Mouse (Mus musculus) CH12.LX (cell line): ENCODE data around the gene Mospd3. TPM values are rescaled to one million over a fixed set of nuclear protein-coding genes. Genes with fewer than 3 reads are reported as not detected.

ENCODE experiments used
- DNase-seq: peaks from one replicate; pipeline ENCODE4 v3.0.0-alpha.2; 2013; ENCODE audit errors: extremely low read depth
- H3K27ac ChIP-seq: 2 replicates; pipeline ENCODE4 v1.5.1; 2012; ENCODE audit warnings: low read depth, mild to moderate bottlenecking, control low read depth, moderate library complexity; ENCODE audit not compliant: insufficient read depth
- H3K27me3 ChIP-seq: replicated peaks from 2 replicates; pipeline ENCODE3; 2012; ENCODE audit warnings: inconsistent platforms
- H3K36me3 ChIP-seq, 2 experiments: replicated peaks in 1 of 2; 2 replicates each; pipeline versions ENCODE3 to v1.6.1; 2012; ENCODE audit warnings: inconsistent platforms in 1 of 2, low read length in 1 of 2, mild to moderate bottlenecking in 1 of 2, mixed read lengths in 1 of 2, moderate library complexity in 1 of 2; ENCODE audit not compliant: control insufficient read depth in 1 of 2, insufficient read depth in 1 of 2
- H3K4me1 ChIP-seq, 2 experiments: 2 replicates each; pipeline ENCODE4 v1.6.1; 2012; ENCODE audit warnings: inconsistent platforms in 1 of 2, moderate library complexity in 1 of 2; ENCODE audit not compliant: insufficient read depth in 2 of 2, control insufficient read depth in 1 of 2
- H3K4me2 ChIP-seq: 2 replicates; pipeline ENCODE4 v1.6.1; 2012; ENCODE audit warnings: low read depth, mild to moderate bottlenecking, control low read depth; ENCODE audit not compliant: poor library complexity, insufficient read depth, severe bottlenecking
- H3K4me3 ChIP-seq, 3 experiments: fragments of 150-350 bp in 1 of 3; sonication (generic) in 1 of 3; replicated peaks in 1 of 3; 2 replicates each; pipeline versions ENCODE3 to v1.5.1; 2011 to 2012; ENCODE audit warnings: low read depth in 2 of 3, low read length in 2 of 3, mild to moderate bottlenecking in 2 of 3, moderate library complexity in 2 of 3, control low read depth in 1 of 3, improper control_type of control experiment in 1 of 3, inconsistent platforms in 1 of 3, mixed read lengths in 1 of 3; ENCODE audit not compliant: poor library complexity in 1 of 3
- H3K79me2 ChIP-seq: replicated peaks from 2 replicates; pipeline ENCODE4 v1.6.1; 2012; ENCODE audit warnings: mild to moderate bottlenecking, moderate library complexity; ENCODE audit not compliant: control insufficient read depth, poor library complexity, insufficient read depth, severe bottlenecking; ENCODE audit errors: extremely low read depth
- H3K9ac ChIP-seq: 2 replicates; pipeline ENCODE4 v1.6.1; 2012; ENCODE audit warnings: low read depth, mild to moderate bottlenecking, control low read depth, moderate library complexity; ENCODE audit not compliant: insufficient read depth
- H3K9me3 ChIP-seq: replicated peaks from 2 replicates; pipeline ENCODE3; 2012; ENCODE audit warnings: low read length, inconsistent platforms, mixed read lengths
- CHD1 ChIP-seq: IDR thresholded peaks from 2 replicates; pipeline ENCODE4 v1.6.1; 2012; ENCODE audit warnings: low read depth, low read length, improper control_type of control experiment, inconsistent platforms
- CTCF ChIP-seq, 2 experiments: IDR thresholded peaks in 1 of 2; conservative IDR thresholded peaks in 1 of 2; 2 replicates each; pipeline ENCODE4 v1.5.1; 2011 to 2012; ENCODE audit warnings: low read depth in 2 of 2, low read length in 2 of 2, improper control_type of control experiment in 1 of 2, inconsistent platforms in 1 of 2, mild to moderate bottlenecking in 1 of 2, moderate library complexity in 1 of 2
- GABPA ChIP-seq: IDR thresholded peaks from 2 replicates; pipeline ENCODE4 v1.6.1; 2012; ENCODE audit warnings: low read depth, low read length, improper control_type of control experiment, inconsistent platforms; ENCODE audit not compliant: insufficient replicate concordance
- JUN ChIP-seq: IDR thresholded peaks from 2 replicates; pipeline ENCODE4 v1.6.1; 2011; ENCODE audit warnings: low read depth, mild to moderate bottlenecking, low read length, improper control_type of control experiment, moderate library complexity; ENCODE audit not compliant: insufficient read depth
- KAT2A ChIP-seq: IDR thresholded peaks from 2 replicates; pipeline ENCODE4 v1.6.1; 2012; ENCODE audit warnings: low read length, improper control_type of control experiment, inconsistent platforms; ENCODE audit not compliant: insufficient replicate concordance
- MAFK ChIP-seq: IDR thresholded peaks from 2 replicates; pipeline ENCODE4 v1.6.1; 2011; ENCODE audit warnings: low read length, improper control_type of control experiment; ENCODE audit not compliant: insufficient replicate concordance
- MAX ChIP-seq: IDR thresholded peaks from 2 replicates; pipeline ENCODE4 v1.6.1; 2011; ENCODE audit warnings: low read length, improper control_type of control experiment
- MEF2A ChIP-seq: IDR thresholded peaks from 2 replicates; pipeline ENCODE4 v1.6.1; 2014; ENCODE audit warnings: low read depth, mild to moderate bottlenecking, inconsistent platforms, low read length, improper control_type of control experiment, borderline replicate concordance
- MYC ChIP-seq: IDR thresholded peaks from 2 replicates; pipeline ENCODE4 v1.6.1; 2011; ENCODE audit warnings: low read depth, mild to moderate bottlenecking, improper control_type of control experiment, low read length
- NELFE ChIP-seq: IDR thresholded peaks from 2 replicates; pipeline ENCODE4 v1.6.1; 2011; ENCODE audit warnings: low read depth, low read length, improper control_type of control experiment
- NRF1 ChIP-seq: IDR thresholded peaks from 2 replicates; pipeline ENCODE4 v1.6.1; 2014; ENCODE audit warnings: low read depth, mild to moderate bottlenecking, inconsistent platforms, low read length, improper control_type of control experiment, moderate library complexity
- PAX5 ChIP-seq: IDR thresholded peaks from 2 replicates; pipeline ENCODE4 v1.6.1; 2012; ENCODE audit warnings: low read length, inconsistent platforms, mixed read lengths
- POLR2A ChIP-seq: IDR thresholded peaks from 2 replicates; pipeline ENCODE4 v1.6.1; 2011; ENCODE audit warnings: low read depth, mild to moderate bottlenecking, improper control_type of control experiment, low read length
- POLR2AphosphoS2 ChIP-seq: IDR thresholded peaks from 2 replicates; pipeline ENCODE4 v1.6.1; 2011; ENCODE audit warnings: low read depth, low read length, improper control_type of control experiment
- RAD21 ChIP-seq: IDR thresholded peaks from 2 replicates; pipeline ENCODE4 v1.6.1; 2011; ENCODE audit warnings: low read depth, mild to moderate bottlenecking, low read length, improper control_type of control experiment, moderate library complexity
- RCOR1 ChIP-seq: conservative IDR thresholded peaks from 2 replicates; pipeline ENCODE4 v1.6.1; 2012; ENCODE audit warnings: low read depth, mild to moderate bottlenecking, inconsistent platforms, low read length, improper control_type of control experiment
- SMC3 ChIP-seq: IDR thresholded peaks from 2 replicates; pipeline ENCODE4 v1.6.1; 2011; ENCODE audit warnings: low read depth, low read length, improper control_type of control experiment
- TBP ChIP-seq: conservative IDR thresholded peaks from 2 replicates; pipeline ENCODE4 v1.6.1; 2011; ENCODE audit warnings: low read depth, low read length, improper control_type of control experiment
- TCF12 ChIP-seq: IDR thresholded peaks from 2 replicates; pipeline ENCODE4 v1.6.1; 2014; ENCODE audit warnings: low read depth, mild to moderate bottlenecking, inconsistent platforms, low read length, improper control_type of control experiment
- UBTF ChIP-seq: IDR thresholded peaks from 2 replicates; pipeline ENCODE4 v1.6.1; 2012; ENCODE audit warnings: low read depth, mild to moderate bottlenecking, inconsistent platforms, low read length, improper control_type of control experiment, moderate library complexity
- USF1 ChIP-seq: IDR thresholded peaks from 2 replicates; pipeline ENCODE4 v1.6.1; 2014; ENCODE audit warnings: low read depth, mild to moderate bottlenecking, inconsistent platforms, low read length, improper control_type of control experiment
- USF2 ChIP-seq: conservative IDR thresholded peaks from 2 replicates; pipeline ENCODE4 v1.6.1; 2011; ENCODE audit warnings: low read depth, low read length, improper control_type of control experiment
- dilution Hi-C: fragments of 300-500 bp; cut with MboI; formaldehyde crosslinking; loops from 2 replicates; pipeline ENCODE4 v1.14.3; 2020; ENCODE audit warnings: low sequenced_read_pairs; ENCODE audit not compliant: extremely low pct_unique_long_range_greater_than_20kb, extremely low pct_ligation_motif_present
- in situ Hi-C: fragments of 300-500 bp; cut with MboI; formaldehyde crosslinking; loops from 3 replicates; pipeline ENCODE4 v1.14.3; 2019; ENCODE audit warnings: low sequenced_read_pairs, low pct_ligation_motif_present, low pct_unique_long_range_greater_than_20kb, mixed read lengths
- polyA plus RNA-seq: library from polyadenylated mRNA; unstranded; fragments of >175 nt; gene quantifications from 2 replicates; pipeline ENCODE4 v1.2.1, GENCODE M21; 2012; ENCODE audit warnings: low read depth; ENCODE audit not compliant: insufficient read length
- total RNA-seq, 2 experiments: library from RNA; depleted of rRNA; stranded (reverse); fragments of 300-350 nt in 1 of 2; fragments of >200 nt in 1 of 2; gene quantifications; 2 replicates each; pipeline ENCODE4 v1.2.3; 2012 to 2014

Mospd3 gene
- total and polyA plus RNA-seq, 3 experiments = 1.5 to 23.7 (median 4.2) TPM

- Histone ChIP-seq H3K9ac (peak overlapping the region; percentile 81), H3K79me2 (peaks cover 6% of the 10 kb centered on the region; the same call in 1 of the 2 replicates), H3K4me2 (peak overlapping the region; percentile 86), H3K27ac (no peak overlapping the region), H3K36me3 (peaks cover 12 to 29% of the 10 kb centered on the region in 2 experiments), H3K27me3 (no peaks in the 10 kb centered on the region), H3K4me1 (peaks cover 13 to 40% of the 10 kb centered on the region in 2 experiments), H3K9me3 (no peaks in the 10 kb centered on the region), H3K4me3 (peak overlapping the region; percentile 60 to 92 (median 74))
- DNase-seq = peak; percentile 5
- in situ Hi-C loops = no loop called here
- dilution Hi-C loops = no loop called here
- TF ChIP-seq NRF1 (no peak), POLR2A (no peak), USF2 (no peak), USF1 (no peak), CTCF (conservative IDR thresholded peaks at IDR 0.05 in 1 of 2, IDR thresholded peaks at IDR 0.05 in 1 of 2; ENCODE audit: low read depth in 2 of 2, low read length in 2 of 2) (no peak), GABPA (no peak), SMC3 (no peak), MYC (no peak), NELFE (no peak), RAD21 (no peak), KAT2A (no peak), CHD1 (no peak), POLR2AphosphoS2 (no peak), TBP (no peak), JUN (no peak)
Measured at GRCm38 (mm10) chr5:137600281-137600618, 608 bp downstream of the Mospd3 start.

GRCm38 (mm10) chr5:137599600-137599999 lies 1.3 kb downstream of the Mospd3 start:
- Histone ChIP-seq H3K36me3 (peaks cover 12 to 24% of the 10 kb centered on the region in 2 experiments), H3K9me3 (no peaks in the 10 kb centered on the region)
- TF ChIP-seq RCOR1 (no peak), TCF12 (no peak), MEF2A (no peak), JUN (no peak), GABPA (no peak), UBTF (no peak), PAX5 (no peak), NRF1 (no peak), CTCF (conservative IDR thresholded peaks at IDR 0.05 in 1 of 2, IDR thresholded peaks at IDR 0.05 in 1 of 2; ENCODE audit: low read depth in 2 of 2, low read length in 2 of 2) (no peak), MAX (no peak), MAFK (no peak), POLR2A (no peak), POLR2AphosphoS2 (no peak), SMC3 (no peak)
- TF ChIP-seq, all 38 proteins: peak for 0
- peaks cover 6% of the 10 kb centered on the region; the same call in 1 of the 2 replicates for H3K79me2 ChIP-seq
- H3K4me3 ChIP-seq = peak overlapping the region; percentile 60 to 92 (median 74)
- dilution Hi-C loops (no loop called here), in situ Hi-C loops (no loop called here)
- peaks cover 13 to 35% of the 10 kb centered on the region in 2 experiments for H3K4me1 ChIP-seq
- H3K4me2 ChIP-seq = peak overlapping the region; percentile 86; the same call in 1 of the 2 replicates
- H3K9ac ChIP-seq = no peak overlapping the region; the same call in 1 of the 2 replicates
- DNase-seq = no peak
- no peaks in the 10 kb centered on the region for H3K27me3 ChIP-seq
- H3K27ac ChIP-seq = no peak overlapping the region
